Comparison of ENCODE assay signal across 8 mouse cellular contexts in genomic region chr9:61510217-61510893, GRCm38 (mm10).
DNase-seq lines count a peak whose midpoint lies in the region; ATAC-seq lines count a peak whose summit lies in the region.

No protein-coding gene starts in this region.

- no peak overlapping the region for H3K9ac ChIP-seq in hindbrain, embryonic 13.5 days
- no peak overlapping the region for H3K9ac ChIP-seq in limb, embryonic 15.5 days

- no peaks in the 10 kb centered on the region for H3K36me3 ChIP-seq in hindbrain, embryonic 13.5 days
- no peaks in the 10 kb centered on the region for H3K36me3 ChIP-seq in limb, embryonic 15.5 days

- 11% methylated on average over 14 of the region's 14 CpGs for WGBS in hindbrain, embryonic 13.5 days
- WGBS in limb, embryonic 15.5 days: 14% methylated on average over 14 of the region's 14 CpGs

- H3K27ac ChIP-seq in hindbrain, embryonic 13.5 days: peak overlapping the region; percentile 72; the same call in 1 of the 2 replicates
- H3K27ac ChIP-seq in limb, embryonic 15.5 days: no peak overlapping the region

- peaks cover 35% of the 10 kb centered on the region for H3K27me3 ChIP-seq in hindbrain, embryonic 13.5 days
- 0 out of 2 replicates have a peak, but pooled peaks cover 11% of the 10 kb centered on the region for H3K27me3 ChIP-seq in limb, embryonic 15.5 days

- no peak overlapping the region for H3K4me3 ChIP-seq in hindbrain, embryonic 13.5 days
- H3K4me3 ChIP-seq in limb, embryonic 15.5 days: no peak overlapping the region

- peak; percentile 47; the same call in 1 of the 2 replicates for ATAC-seq in hindbrain, embryonic 13.5 days (ENCODE audit: low FRiP score)
- ATAC-seq in limb, embryonic 15.5 days (ENCODE audit: insufficient number of reproducible peaks, low FRiP score, low TSS enrichment, low read depth): no peak

- DNase-seq in embryo, embryonic 10.5 days (ENCODE audit: low spot score): peak; percentile 22
- DNase-seq in embryo, embryonic 10 days (ENCODE audit: low spot score): no peak
- peak; percentile 48 for DNase-seq in brain, adult 2 months (ENCODE audit: low read depth, low spot score)
- no peak for DNase-seq in adrenal gland, postnatal 36 days
- no peak for DNase-seq in yolk sac, embryonic 10.5 days (ENCODE audit: low spot score)
- no peak for DNase-seq in heart, postnatal 10 days

- H3K9me3 ChIP-seq in hindbrain, embryonic 13.5 days: no peaks in the 10 kb centered on the region
- no peaks in the 10 kb centered on the region for H3K9me3 ChIP-seq in limb, embryonic 15.5 days

- H3K4me2 ChIP-seq in hindbrain, embryonic 13.5 days: peak overlapping the region; percentile 41
- peak overlapping the region; percentile 19; the same call in 1 of the 2 replicates for H3K4me2 ChIP-seq in limb, embryonic 15.5 days

- H3K4me1 ChIP-seq in hindbrain, embryonic 13.5 days (replicated peaks): peaks cover 32% of the 10 kb centered on the region
- H3K4me1 ChIP-seq in limb, embryonic 15.5 days: peaks cover 14% of the 10 kb centered on the region

- intact Hi-C loops in heart, postnatal 10 days (cut with DNase I): no loop called here

Comparison
In these comparisons a context has a peak if more than half of its experiments do, and no peak if none do; other contexts are left out.
1. DNase-seq: peak in embryo, embryonic 10.5 days (single experiment) and brain, adult 2 months (single experiment); none in embryo, embryonic 10 days (single experiment), adrenal gland, postnatal 36 days (0 of 2), yolk sac, embryonic 10.5 days (single experiment) and heart, postnatal 10 days (0 of 2).